10 mouse cellular contexts compared by ENCODE assay signal in genomic region chr11:75903486-75903885, GRCm38 (mm10). TPM values are rescaled to one million over a fixed set of nuclear protein-coding genes. Genes with fewer than 3 reads are reported as not detected.
DNase-seq lines count a peak whose midpoint lies in the region; ATAC-seq and TF ChIP-seq lines count a peak whose summit lies in the region.
"Had no signal": no experiment of that assay in that cellular context is flagged by ENCODE, and none has a peak within 500 bp of the region (broad histone marks: within the 10 kb centered on the region; RNA-seq: fewer than 3 reads in every experiment).

No protein-coding gene starts in this region.

- DNase-seq in adrenal gland, adult 18-20 months (ENCODE audit: low spot score in 2 of 2), result peak; percentile 29 to 50
- DNase-seq in adrenal gland, adult 8-10 months, result no peak
- peak; percentile 25 for DNase-seq in lung, adult 2 months
- no peak for DNase-seq in lung, postnatal 25 days (ENCODE audit: low spot score)
- DNase-seq in c-Kit-negative CD71-positive TER-119-positive erythroid progenitor cells, embryonic 14.5 days (ENCODE audit: low read depth, low spot score), result peak; percentile 26
- peak; percentile 54 for DNase-seq in limb, embryonic 11.5 days (ENCODE audit: low spot score)
- peak; percentile 81 for DNase-seq in thymus, postnatal 4 days

- H3K4me1 ChIP-seq in lung, adult 2 months (ENCODE audit: control insufficient read depth, insufficient read depth, low read length), result peaks cover 6% of the 10 kb centered on the region
- H3K4me1 ChIP-seq in limb, embryonic 11.5 days (ENCODE audit: control insufficient read depth, insufficient read depth, low read length), result no peaks in the 10 kb centered on the region

- H3K9ac ChIP-seq in limb, embryonic 11.5 days (ENCODE audit: low read length), result no peak overlapping the region
- H3K9ac ChIP-seq: heart, embryonic 15.5 days had no signal

- H3K36me3 ChIP-seq in limb, embryonic 11.5 days (ENCODE audit: control insufficient read depth, insufficient read depth, low read length), result no peaks in the 10 kb centered on the region
- H3K36me3 ChIP-seq: heart, embryonic 15.5 days had no signal

- H3K9me3 ChIP-seq in limb, embryonic 11.5 days (ENCODE audit: control insufficient read depth, low read length), result no peaks in the 10 kb centered on the region; the same call in 1 of the 2 replicates
- H3K9me3 ChIP-seq: heart, embryonic 15.5 days had no signal

- no peak for ATAC-seq in limb, embryonic 11.5 days (ENCODE audit: insufficient number of reproducible peaks, low FRiP score, low TSS enrichment, low read depth)
- ATAC-seq in inflammation-experienced regulatory T-cells, adult 6 months, result no peak

- no peak overlapping the region for H3K27ac ChIP-seq in limb, embryonic 11.5 days (replicated peaks; ENCODE audit: low read depth, low read length)
- H3K27ac ChIP-seq: heart, embryonic 15.5 days had no signal

- no peak overlapping the region for H3K4me2 ChIP-seq in limb, embryonic 11.5 days (ENCODE audit: low read depth, severe bottlenecking)
- H3K4me2 ChIP-seq: heart, embryonic 15.5 days had no signal

- TF ChIP-seq CTCF in lung, adult 2 months (IDR thresholded peaks at IDR 0.05; ENCODE audit: insufficient read depth, low read length), result peak; percentile 75

- no peak for TF ChIP-seq POLR2A in lung, adult 2 months (IDR thresholded peaks at IDR 0.05; ENCODE audit: borderline replicate concordance, extremely low read depth, low read depth, low read length)

- no peak overlapping the region for H3K4me3 ChIP-seq in lung, adult 2 months (replicated peaks; ENCODE audit: extremely low read depth, low read depth, low read length)
- H3K4me3 ChIP-seq in limb, embryonic 11.5 days (ENCODE audit: low read depth, low read length), result no peak overlapping the region
- H3K4me3 ChIP-seq: heart, embryonic 15.5 days; megakaryocyte, embryonic 14.5 days had no signal

- WGBS in lung, adult 2 months, result 85% methylated on average over 3 of the region's 3 CpGs
- WGBS in limb, embryonic 11.5 days, result 74% methylated on average over 3 of the region's 3 CpGs

- H3K27me3 ChIP-seq in limb, embryonic 11.5 days (ENCODE audit: control insufficient read depth, insufficient read depth, low read length), result no peaks in the 10 kb centered on the region
- H3K27me3 ChIP-seq: heart, embryonic 15.5 days had no signal

RNA-seq across cellular contexts. Expression of gene Rph3al, which starts 34.7 kb away (rescaled TPM):
- 10 to 100 TPM; 15.0 to 17.0 TPM for total RNA-seq in adrenal gland, adult 18-20 months (2021)
- total RNA-seq in adrenal gland, adult 8-10 months (2022), result 10 to 100 TPM; 19.9 to 31.2 (median 21.9) TPM
- 15.5 and 17.7 TPM in 2 replicates for polyA plus RNA-seq in lung, adult 2 months (2012; rRNA removed)
- polyA plus RNA-seq in limb, embryonic 11.5 days (2014; fragmentation: Nextera tagmentation; extraction: Ambion mirVana), result 1.7 and 2.7 TPM in 2 replicates
- 1 to 10 TPM; 5.6 to 7.4 (median 6.7) TPM for polyA plus RNA-seq in inflammation-experienced regulatory T-cells, adult 6 months (2017; shearing (Covaris generic))

Comparison
In these comparisons a context has a peak if more than half of its experiments do, and no peak if none do; other contexts are left out.
1. DNase-seq: peak in adrenal gland, adult 18-20 months (2 of 2), lung, adult 2 months (single experiment), c-Kit-negative CD71-positive TER-119-positive erythroid progenitor cells, embryonic 14.5 days (single experiment), limb, embryonic 11.5 days (single experiment) and thymus, postnatal 4 days (single experiment); none in adrenal gland, adult 8-10 months (single experiment) and lung, postnatal 25 days (single experiment).